Mouse (Mus musculus): ENCODE measurements around the gene Polr1d. TPM values are rescaled to one million over a fixed set of nuclear protein-coding genes. Genes with fewer than 3 reads are reported as not detected.
A peak's percentile ranks its signal among the peaks of the same experiment; 100 is the strongest.

The Polr1d gene
- total RNA-seq, 2 experiments from 2014 or later, result 131 to 162 TPM

DNA sequence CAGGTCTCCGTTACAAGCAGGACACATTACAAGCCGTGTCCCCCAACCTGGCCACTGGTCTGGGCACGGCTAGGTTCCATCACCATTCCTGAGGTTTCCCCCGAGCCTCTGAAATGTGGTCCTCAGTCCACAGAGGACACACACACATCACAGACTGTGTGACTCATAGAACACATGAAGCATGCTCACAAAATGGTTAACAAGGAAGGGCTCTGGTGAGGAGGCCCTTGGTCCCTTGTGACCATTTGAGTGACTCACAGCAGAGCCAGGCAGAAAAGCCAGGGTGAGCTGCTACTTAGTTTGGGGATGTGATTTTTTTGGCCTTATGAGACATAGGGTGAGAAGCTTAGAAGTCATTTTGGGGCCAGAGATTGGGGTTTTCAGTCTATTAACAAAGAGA is 55.1 kb downstream of the Polr1d start:
- no peak for ATAC-seq (replicated peaks; ENCODE audit: poor library complexity)

- ATAC-seq (replicated peaks; ENCODE audit: poor library complexity), result no peak
Observed at GRCm38 (mm10) chr5:147133662-147134061, 56.8 kb downstream of the Polr1d start.

- no peak for ATAC-seq (replicated peaks; ENCODE audit: poor library complexity)
Observed at GRCm38 (mm10) chr5:147134341-147135088, 57.7 kb downstream of the Polr1d start.

- no peak for ATAC-seq (replicated peaks; ENCODE audit: poor library complexity)
Observed at GRCm38 (mm10) chr5:147135089-147135446, 58.2 kb downstream of the Polr1d start.

- no peak for ATAC-seq (replicated peaks; ENCODE audit: poor library complexity)
Observed at GRCm38 (mm10) chr5:147135994-147136393, 59.1 kb downstream of the Polr1d start.

GRCm38 (mm10) chr5:147147340-147147739 is 70.5 kb downstream of the Polr1d start:
- 0 out of 2 replicates have a peak, but pooled peaks have one; percentile 31 for ATAC-seq (replicated peaks; ENCODE audit: poor library complexity)

DNA sequence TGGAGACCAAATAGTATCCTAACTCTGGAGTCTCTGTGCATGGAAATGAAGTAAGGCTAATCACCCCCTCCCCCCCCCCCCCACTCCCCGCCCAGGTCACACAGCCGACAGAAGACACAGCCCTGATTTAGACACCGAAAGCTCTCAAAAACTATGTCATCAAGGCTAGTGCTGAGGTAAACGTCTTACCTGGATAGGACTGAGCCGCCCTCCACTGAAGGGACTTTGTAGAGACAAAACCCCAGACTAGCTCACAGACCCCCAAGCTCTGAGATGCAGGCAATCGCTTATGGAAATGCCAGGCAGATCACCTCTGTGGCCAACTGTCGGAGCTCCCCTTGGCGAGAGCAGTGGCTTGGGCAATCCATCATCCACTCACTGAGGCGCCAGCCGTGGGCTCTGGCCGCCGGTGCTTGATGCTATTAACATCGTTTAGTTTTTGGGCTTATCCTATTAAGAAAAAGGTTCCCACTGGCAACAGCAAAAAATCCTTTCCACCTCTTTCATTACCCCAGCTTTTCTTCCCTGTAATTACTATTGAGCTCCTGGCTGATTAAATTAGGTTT is 78.0 kb downstream of the Polr1d start:
- no peak for ATAC-seq (replicated peaks; ENCODE audit: poor library complexity)

- no peak for ATAC-seq (replicated peaks; ENCODE audit: poor library complexity)
Observed at GRCm38 (mm10) chr5:147155449-147156133, 78.7 kb downstream of the Polr1d start.

GRCm38 (mm10) chr5:147156376-147156775 is 79.5 kb downstream of the Polr1d start:
- ATAC-seq (replicated peaks; ENCODE audit: poor library complexity), result no peak

DNA sequence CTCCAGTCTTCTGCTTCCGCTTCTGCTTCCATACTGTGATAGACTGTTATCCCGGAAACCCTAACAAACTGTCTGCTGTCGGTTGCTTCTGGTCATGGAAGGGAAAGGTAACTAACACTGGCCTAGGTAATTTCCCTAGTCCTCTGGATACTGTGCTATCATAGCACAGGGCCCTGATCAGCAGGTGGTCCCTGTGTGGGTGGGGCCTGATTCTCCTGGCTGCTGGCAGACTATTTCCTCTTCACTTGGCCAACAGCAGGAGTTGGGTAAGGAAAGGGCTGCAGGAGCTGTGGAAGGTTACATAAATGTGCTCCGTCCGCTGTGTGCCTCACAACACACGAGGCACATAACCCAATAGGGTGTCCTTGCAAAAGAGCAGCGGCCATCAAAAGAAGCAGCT is 80.6 kb downstream of the Polr1d start:
- no peak for ATAC-seq (replicated peaks; ENCODE audit: poor library complexity)

DNA sequence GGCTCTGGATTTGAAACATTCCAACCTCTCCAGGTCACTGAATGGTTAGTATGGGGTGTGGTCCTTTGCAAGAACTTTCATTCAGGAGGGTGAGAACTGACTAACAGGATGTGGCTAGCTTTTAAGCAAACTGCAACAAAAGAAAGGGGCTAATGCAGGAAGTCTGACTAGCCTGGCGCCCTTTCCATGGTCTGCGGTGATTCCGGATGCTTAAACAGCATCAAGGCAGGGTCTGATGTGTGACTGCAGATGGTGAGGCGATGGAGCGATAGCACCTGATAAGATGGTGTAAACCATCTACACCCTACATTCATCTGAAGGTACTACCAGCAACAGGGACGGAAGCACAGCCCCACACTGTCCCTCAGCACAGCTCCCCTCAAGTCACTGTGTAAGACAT is 82.5 kb downstream of the Polr1d start:
- no peak for ATAC-seq (replicated peaks; ENCODE audit: poor library complexity)

DNA sequence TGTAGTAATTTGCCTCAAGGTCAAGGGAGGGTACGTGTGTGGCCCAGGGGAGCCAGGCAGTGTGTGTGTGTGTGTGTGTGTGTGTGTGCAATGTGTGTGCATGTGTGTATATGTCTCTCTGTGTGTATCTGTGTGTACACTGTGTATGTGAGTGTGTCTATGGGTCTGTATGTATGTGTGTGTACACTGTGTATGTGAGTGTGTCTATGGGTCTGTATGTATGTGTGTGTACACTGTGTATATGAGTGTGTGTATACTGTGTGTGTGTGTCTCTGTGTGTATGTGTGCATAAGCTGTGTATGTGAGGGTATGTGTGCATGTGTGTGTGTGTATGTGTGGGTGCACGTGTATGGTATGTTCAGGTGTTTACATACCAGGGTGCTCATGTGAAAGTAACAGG is 82.9 kb downstream of the Polr1d start:
- no peak for ATAC-seq (replicated peaks; ENCODE audit: poor library complexity)

Other genes with a start within 250 kb of the Polr1d start
- gene Rpl21, start 244.2 kb upstream of the Polr1d start, total RNA-seq (2015), result 2,785 and 2,819 TPM in 2 replicates
- gene Rpl21, start 244.2 kb upstream of the Polr1d start, total RNA-seq (2017), result 2,136 and 2,277 TPM in 2 replicates
- gene Rasl11a, start 232.0 kb upstream of the Polr1d start, total RNA-seq (2015), result 0.47 TPM in 1 of 2 replicates, not detected in the other
- not detected in 2 replicates for gene Rasl11a, start 232.0 kb upstream of the Polr1d start, total RNA-seq (2017)
- 115 and 127 TPM in 2 replicates for gene Gtf3a, start 128.4 kb upstream of the Polr1d start, total RNA-seq (2015)
- gene Gtf3a, start 128.4 kb upstream of the Polr1d start, total RNA-seq (2017), result 162 and 163 TPM in 2 replicates
- 8.5 and 14.5 TPM in 2 replicates for gene Mtif3, start 113.2 kb upstream of the Polr1d start, total RNA-seq (2015)
- 27.3 and 38.0 TPM in 2 replicates for gene Mtif3, start 113.2 kb upstream of the Polr1d start, total RNA-seq (2017)
- gene Lnx2, start 464 bp upstream of the Polr1d start, total RNA-seq (2015), result 11.9 and 12.0 TPM in 2 replicates
- gene Lnx2, start 464 bp upstream of the Polr1d start, total RNA-seq (2017), result 5.1 and 5.2 TPM in 2 replicates
- gene Gsx1, start 111.6 kb downstream of the Polr1d start, total RNA-seq (2015), result not detected in 2 replicates
- gene Gsx1, start 111.6 kb downstream of the Polr1d start, total RNA-seq (2017), result not detected in 2 replicates
- gene Pdx1, start 192.9 kb downstream of the Polr1d start, total RNA-seq (2015), result not detected in 2 replicates
- not detected in 2 replicates for gene Pdx1, start 192.9 kb downstream of the Polr1d start, total RNA-seq (2017)
- gene Cdx2, start 230.2 kb downstream of the Polr1d start, total RNA-seq (2015), result not detected in 2 replicates
- gene Cdx2, start 230.2 kb downstream of the Polr1d start, total RNA-seq (2017), result not detected in 2 replicates
- gene Urad, start 245.4 kb downstream of the Polr1d start, total RNA-seq (2015), result not detected in 2 replicates
- not detected in 2 replicates for gene Urad, start 245.4 kb downstream of the Polr1d start, total RNA-seq (2017)

All from megakaryocyte progenitor cell, adult 5-6 weeks (primary cell).